Mouse (Mus musculus) left cerebral cortex, postnatal 4 days (tissue): Measurements from ENCODE around the gene Chrm4. TPM values are rescaled to one million over a fixed set of nuclear protein-coding genes. Genes with fewer than 3 reads are reported as not detected.
A peak's percentile ranks its signal among the peaks of the same experiment; 100 is the strongest.

Experiments used
- DNase-seq: peaks from one replicate; pipeline ENCODE4 v3.0.0-alpha.2; 2022
- intact Hi-C: fragments of 180-260 bp; cut with DNase I; formaldehyde crosslinking; loops from one replicate; pipeline ENCODE4 v1.15.1; 2025
- total RNA-seq, 2 experiments: library from RNA; stranded (reverse); gene quantifications; 2 replicates each; pipeline ENCODE4 v1.2.3; 2021

Gene Chrm4
- total RNA-seq = 10 to 100 TPM; 10.8 to 12.2 TPM

- intact Hi-C loops = no loop called here
- DNase-seq = no peak
These were observed at the start of gene Chrm4 for GRCm38 (mm10) chr2:91926949-91927348. Gene Chrm4, plus strand, starts transcription at chr2:91927249.

GRCm38 (mm10) chr2:91878387-91879180, 48.5 kb upstream of the Chrm4 start:
- intact Hi-C loops = no loop called here

GRCm38 (mm10) chr2:91883961-91884360, 43.1 kb upstream of the Chrm4 start:
- intact Hi-C loops = no loop called here
- peak; percentile 19 for DNase-seq

More at GRCm38 (mm10) chr2:91878387-91879180, 48.5 kb upstream of the Chrm4 start:
- no peak for DNase-seq

GRCm38 (mm10) chr2:91884616-91885015, 42.4 kb upstream of the Chrm4 start:
- intact Hi-C loops = no loop called here
- no peak for DNase-seq

- no peak for DNase-seq
- intact Hi-C loops = loop anchor here (2.0 kb wide), 1 partner anchor 66 kb away; no protein-coding TSS in a partner anchor
These were observed 32.3 kb upstream of the Chrm4 start for GRCm38 (mm10) chr2:91894716-91895115.

GRCm38 (mm10) chr2:91895401-91895800, 31.6 kb upstream of the Chrm4 start:
- intact Hi-C loops = loop anchor here (2.0 kb wide), 1 partner anchor 67 kb away; no protein-coding TSS in a partner anchor

GRCm38 (mm10) chr2:91897968-91898367, 29.1 kb upstream of the Chrm4 start:
- no peak for DNase-seq
- intact Hi-C loops = no loop called here

More at GRCm38 (mm10) chr2:91895401-91895800, 31.6 kb upstream of the Chrm4 start:
- DNase-seq = no peak

- intact Hi-C loops = no loop called here
- DNase-seq = no peak
These were observed 27.9 kb upstream of the Chrm4 start for GRCm38 (mm10) chr2:91899141-91899540.

- intact Hi-C loops = no loop called here
These were observed 26.6 kb upstream of the Chrm4 start for GRCm38 (mm10) chr2:91900431-91900830.

GRCm38 (mm10) chr2:91902336-91902735, 24.7 kb upstream of the Chrm4 start:
- DNase-seq = no peak
- intact Hi-C loops = no loop called here

More at GRCm38 (mm10) chr2:91900431-91900830, 26.6 kb upstream of the Chrm4 start:
- no peak for DNase-seq

- intact Hi-C loops = no loop called here
- no peak for DNase-seq
These were observed 23.7 kb upstream of the Chrm4 start for GRCm38 (mm10) chr2:91903171-91903925.

GRCm38 (mm10) chr2:91904618-91905307, 22.3 kb upstream of the Chrm4 start:
- intact Hi-C loops = no loop called here

GRCm38 (mm10) chr2:91906141-91906540, 20.9 kb upstream of the Chrm4 start:
- intact Hi-C loops = no loop called here
- DNase-seq = no peak

More at GRCm38 (mm10) chr2:91904618-91905307, 22.3 kb upstream of the Chrm4 start:
- no peak for DNase-seq

- DNase-seq = no peak
- intact Hi-C loops = no loop called here
These were observed 14.4 kb upstream of the Chrm4 start for GRCm38 (mm10) chr2:91912616-91913015.

- intact Hi-C loops = no loop called here
- no peak for DNase-seq
These were observed 13.5 kb upstream of the Chrm4 start for GRCm38 (mm10) chr2:91913328-91914110.

- intact Hi-C loops = no loop called here
- DNase-seq = no peak
These were observed 10.6 kb upstream of the Chrm4 start for GRCm38 (mm10) chr2:91916346-91916977.

GRCm38 (mm10) chr2:91917096-91917495, 10.0 kb upstream of the Chrm4 start:
- intact Hi-C loops = no loop called here

GRCm38 (mm10) chr2:91920130-91920529, 6.9 kb upstream of the Chrm4 start:
- intact Hi-C loops = loop anchor here (5.0 kb wide), 1 partner anchor 143 kb away; no protein-coding TSS in a partner anchor
- no peak for DNase-seq

More at GRCm38 (mm10) chr2:91917096-91917495, 10.0 kb upstream of the Chrm4 start:
- DNase-seq = no peak

GRCm38 (mm10) chr2:91921181-91921789, 5.8 kb upstream of the Chrm4 start:
- no peak for DNase-seq

More at GRCm38 (mm10) chr2:91921181-91921789, 5.8 kb upstream of the Chrm4 start:
- intact Hi-C loops = loop anchor here (5.0 kb wide), 1 partner anchor 144 kb away; no protein-coding TSS in a partner anchor
